Mouse (Mus musculus) spleen, adult 12 weeks (tissue): ENCODE data around the gene Taar3.

Experiments used
- DNase-seq: peaks from one replicate; pipeline ENCODE4 v3.0.0; 2022; ENCODE audit warnings: low spot score

Gene Taar3

GRCm38 (mm10) chr10:23949508-23950005 is at the start of gene Taar3:
TSS of gene Taar3 (plus strand) at chr10:23949558.
- DNase-seq, result no peak

DNA sequence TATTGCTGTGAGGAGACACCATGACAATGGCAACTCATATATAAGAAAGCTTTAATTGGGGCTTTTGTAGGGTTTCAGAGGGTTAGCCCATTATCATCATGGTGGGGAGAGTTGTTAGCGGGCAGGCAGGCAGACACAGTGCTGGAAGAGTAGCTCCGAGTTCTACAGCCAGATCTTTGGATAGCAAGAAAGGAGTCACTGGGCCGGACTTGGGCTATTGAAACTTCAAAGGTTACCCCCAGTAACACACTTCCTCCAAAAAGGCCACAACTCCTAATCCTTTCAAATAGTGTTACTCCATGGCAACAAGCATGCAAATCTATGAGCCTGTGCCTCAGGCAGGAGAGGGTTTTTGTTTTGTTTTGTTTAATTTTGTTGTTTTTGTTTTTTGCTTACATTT is 48.2 kb upstream of the Taar3 start:
- DNase-seq, result no peak

DNA sequence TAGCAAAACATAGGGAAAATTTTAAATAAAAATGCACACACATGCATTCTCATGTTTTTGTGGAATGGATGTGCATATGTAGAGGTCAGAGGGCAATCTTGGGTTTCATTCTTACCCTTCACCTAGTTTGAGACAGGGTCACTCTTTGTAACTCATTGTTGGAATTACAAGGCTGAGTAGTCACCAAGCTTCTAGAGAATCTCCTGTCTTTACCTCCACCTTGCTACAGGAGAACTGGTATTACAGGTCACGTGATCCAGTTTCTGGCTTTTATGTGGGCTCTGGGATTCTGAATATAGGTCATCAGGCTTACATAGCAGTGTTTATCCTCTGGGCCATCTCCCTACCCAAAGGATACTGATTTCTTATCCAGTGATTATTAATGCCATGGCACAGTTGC is 43.7 kb upstream of the Taar3 start:
- DNase-seq, result no peak

- no peak for DNase-seq
Observed at GRCm38 (mm10) chr10:23920056-23920455, 29.3 kb upstream of the Taar3 start, which contains the start of gene Taar1. TSS of gene Taar1 (plus strand) at chr10:23920356.

DNA sequence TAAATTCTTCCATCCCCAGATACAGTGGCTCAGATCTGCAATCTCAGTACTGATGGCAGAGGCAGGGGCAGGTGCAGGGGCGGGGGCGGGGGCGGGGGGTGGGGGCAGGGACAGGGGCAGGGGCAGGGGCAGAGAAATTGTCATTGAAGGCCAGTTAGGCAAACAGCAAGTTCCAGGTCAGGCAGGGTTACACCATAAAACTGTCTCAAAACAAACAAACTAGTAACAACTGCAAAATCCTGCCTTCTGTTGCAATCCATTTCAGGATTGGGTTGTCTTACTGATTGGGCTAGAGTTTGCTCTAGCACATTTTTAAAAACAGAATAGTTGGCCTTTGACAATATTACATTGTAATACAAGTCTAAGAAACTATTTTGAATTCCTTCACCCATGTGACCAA is 26.9 kb upstream of the Taar3 start:
- DNase-seq, result no peak

DNA sequence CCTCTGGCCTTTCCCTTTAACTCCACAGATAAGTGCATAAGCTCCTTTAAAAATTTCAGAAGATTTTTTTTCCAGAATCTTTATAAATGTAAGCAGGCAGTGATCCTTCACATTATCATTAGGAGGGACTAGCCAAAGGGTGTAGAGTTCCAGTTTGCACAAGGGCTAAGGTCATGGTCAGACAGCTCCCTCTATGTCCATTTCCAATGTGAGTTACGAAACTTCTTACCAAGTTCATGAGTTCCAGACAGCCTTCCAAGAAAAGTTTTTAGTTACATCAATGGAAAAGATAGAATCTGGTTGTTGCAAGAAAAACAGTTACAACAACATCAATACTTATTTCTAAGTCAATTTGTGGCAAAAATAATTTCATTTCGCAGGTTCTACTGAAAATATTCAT is 25.4 kb upstream of the Taar3 start:
- DNase-seq, result no peak

DNA sequence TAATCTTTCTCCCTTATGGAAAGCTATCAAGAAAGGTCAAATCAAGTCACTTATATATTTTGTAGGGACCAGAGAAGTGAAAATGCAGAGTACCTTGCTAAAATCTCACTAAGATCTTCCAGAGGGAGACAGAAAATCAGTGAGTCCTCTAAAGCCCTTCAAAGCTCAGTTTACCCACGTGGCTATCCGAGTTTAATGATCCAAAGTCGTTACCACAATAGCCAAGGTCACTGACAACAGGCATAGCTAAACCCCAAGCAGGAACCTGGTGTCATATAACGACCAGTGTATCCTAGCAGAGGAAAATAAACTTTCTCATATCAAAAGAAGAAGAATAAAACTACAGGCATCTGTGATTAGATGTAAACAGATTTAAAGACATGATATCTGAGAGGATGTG is 11.7 kb upstream of the Taar3 start:
- no peak for DNase-seq

DNA sequence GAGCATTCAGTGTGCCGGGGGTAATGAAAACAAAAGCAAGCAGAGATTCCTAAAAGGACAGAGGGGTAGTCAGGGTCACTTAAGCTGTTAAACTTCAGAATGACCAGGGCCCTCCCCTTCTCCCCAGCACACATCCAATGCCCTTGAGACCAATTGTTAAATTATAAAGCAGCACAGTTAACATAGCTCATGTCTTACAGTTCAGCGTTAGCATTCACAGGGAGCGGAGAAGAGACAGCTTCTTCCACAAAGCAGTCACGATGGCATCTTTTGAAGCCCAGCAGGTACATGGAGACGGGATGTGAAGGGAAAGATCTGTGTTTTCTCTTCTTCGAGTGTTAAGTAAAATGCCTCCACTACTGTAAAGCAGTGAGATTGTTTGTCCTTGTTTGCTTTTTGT is 11.0 kb upstream of the Taar3 start, which contains the start of gene Taar2:
TSS of gene Taar2 (plus strand) at position 261 of the 400 bp plus-strand sequence.
- no peak for DNase-seq

GRCm38 (mm10) chr10:23942465-23942864 is 6.9 kb upstream of the Taar3 start:
- DNase-seq, result no peak

GRCm38 (mm10) chr10:23948026-23948425 is 1.3 kb upstream of the Taar3 start:
- DNase-seq, result no peak

GRCm38 (mm10) chr10:23951714-23952113 is 2.4 kb downstream of the Taar3 start:
- DNase-seq, result no peak

DNA sequence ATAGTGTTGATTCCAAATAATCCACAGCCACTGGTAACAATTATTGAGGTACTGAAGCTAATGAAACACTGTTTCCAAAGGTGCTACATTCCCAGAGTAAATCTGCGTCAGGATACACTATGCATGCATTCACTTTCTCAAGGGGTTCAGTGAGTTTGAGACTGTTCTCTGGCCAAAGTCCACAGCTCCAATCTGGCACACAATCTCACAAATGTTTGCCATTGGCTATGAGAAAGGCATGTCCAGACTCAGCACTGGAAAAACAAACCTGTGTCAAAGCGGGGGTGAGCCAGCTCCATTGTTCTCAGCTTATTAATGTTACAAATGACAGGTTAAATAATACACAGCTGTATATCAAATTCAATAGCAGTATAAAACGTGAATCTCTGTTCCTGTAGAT is 9.7 kb downstream of the Taar3 start:
- DNase-seq, result no peak

DNA sequence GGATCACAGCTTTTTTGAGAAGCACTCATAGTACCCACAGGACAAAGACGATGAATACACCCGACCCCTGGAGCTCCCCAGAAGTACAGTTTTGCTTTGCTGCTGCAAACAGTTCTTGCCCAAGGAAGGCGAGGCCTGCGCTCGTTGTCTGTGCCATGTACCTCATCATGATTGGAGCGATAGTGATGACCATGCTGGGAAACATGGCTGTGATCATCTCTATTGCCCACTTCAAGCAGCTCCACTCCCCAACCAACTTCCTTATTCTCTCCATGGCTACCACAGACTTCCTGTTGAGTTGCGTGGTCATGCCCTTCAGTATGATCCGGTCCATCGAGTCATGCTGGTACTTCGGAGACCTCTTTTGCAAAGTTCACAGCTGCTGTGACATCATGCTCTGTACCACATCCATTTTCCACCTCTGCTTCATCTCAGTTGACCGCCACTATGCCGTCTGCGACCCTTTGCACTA is 11.1 kb downstream of the Taar3 start, which contains the start of gene Taar4:
TSS of gene Taar4 (plus strand) at position 51 of the 472 bp plus-strand sequence.
- no peak for DNase-seq

- DNase-seq, result no peak
Observed at GRCm38 (mm10) chr10:23963444-23963843, 14.1 kb downstream of the Taar3 start.

DNA sequence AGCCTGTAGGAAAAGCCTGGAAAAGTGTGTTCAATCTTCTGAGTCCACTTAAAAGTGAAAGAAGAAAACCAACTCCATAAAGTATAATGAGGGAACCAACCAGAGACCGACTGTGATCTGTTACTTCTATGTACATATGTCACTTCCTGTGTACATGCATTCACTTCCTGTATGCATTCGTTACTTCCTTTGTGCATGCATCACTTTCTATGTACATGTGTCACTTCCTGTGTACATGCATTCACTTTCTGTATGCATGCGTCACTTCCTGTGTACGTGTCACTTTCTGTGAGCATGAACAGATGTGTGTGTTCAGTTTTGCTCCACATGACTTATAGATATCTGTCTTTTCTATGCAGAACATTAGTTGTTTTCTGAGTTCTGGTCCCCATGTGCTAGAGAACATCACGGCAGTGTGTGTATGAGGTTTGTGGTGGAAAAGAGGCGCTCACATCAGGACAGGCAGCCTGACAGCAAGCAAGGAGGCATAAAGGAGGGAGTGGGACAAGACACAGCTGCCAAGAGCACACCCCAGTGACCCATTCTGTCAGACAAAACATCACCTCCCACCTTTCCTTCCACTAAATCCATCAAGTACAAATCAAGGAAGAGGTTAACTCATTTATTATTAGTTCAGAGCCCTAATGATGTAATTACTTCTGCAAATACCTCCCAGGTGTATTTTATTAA is 15.7 kb downstream of the Taar3 start:
- DNase-seq, result no peak

DNA sequence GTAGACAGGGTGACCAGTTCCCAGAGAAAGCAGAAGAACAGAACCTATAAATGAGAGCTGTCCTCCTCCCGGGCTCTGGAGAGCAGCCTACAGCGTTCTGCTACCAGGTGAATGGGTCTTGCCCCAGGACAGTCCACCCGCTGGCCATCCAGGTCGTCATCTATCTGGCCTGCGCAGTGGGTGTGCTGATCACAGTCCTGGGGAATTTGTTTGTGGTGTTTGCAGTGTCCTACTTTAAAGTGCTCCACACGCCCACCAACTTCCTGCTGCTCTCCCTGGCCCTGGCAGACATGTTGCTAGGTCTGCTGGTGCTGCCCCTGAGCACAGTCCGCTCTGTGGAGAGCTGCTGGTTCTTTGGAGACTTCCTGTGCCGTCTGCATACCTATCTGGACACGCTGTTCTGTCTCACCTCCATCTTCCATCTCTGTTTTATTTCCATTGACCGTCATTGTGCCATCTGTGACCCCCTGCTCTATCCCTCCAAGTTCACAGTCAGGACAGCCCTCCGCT is 21.4 kb downstream of the Taar3 start, which contains the start of gene Taar5:
TSS of gene Taar5 (plus strand) at position 51 of the 510 bp plus-strand sequence.
- no peak for DNase-seq

- no peak for DNase-seq
Observed at GRCm38 (mm10) chr10:23971256-23971655, 21.9 kb downstream of the Taar3 start.

DNA sequence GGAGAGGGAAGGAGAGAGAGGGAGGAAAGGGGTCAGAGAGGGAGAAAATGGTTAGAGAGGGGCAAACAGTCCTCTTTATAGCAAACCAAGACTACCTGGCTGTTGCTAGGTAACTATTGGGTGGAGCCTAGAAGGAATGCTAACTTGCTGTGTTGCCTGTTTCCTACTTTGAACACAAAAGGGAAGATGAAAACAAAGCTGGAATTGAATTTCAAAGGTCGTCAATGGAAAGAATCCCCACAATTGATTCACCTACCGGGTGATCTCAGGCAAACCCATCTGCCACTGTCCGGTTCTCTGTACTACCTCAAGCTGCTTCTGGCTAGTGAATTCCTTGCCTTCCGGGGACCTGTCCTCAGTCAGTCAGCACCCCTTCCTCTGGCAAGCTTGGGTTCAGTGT is 28.6 kb downstream of the Taar3 start:
- no peak for DNase-seq

DNA sequence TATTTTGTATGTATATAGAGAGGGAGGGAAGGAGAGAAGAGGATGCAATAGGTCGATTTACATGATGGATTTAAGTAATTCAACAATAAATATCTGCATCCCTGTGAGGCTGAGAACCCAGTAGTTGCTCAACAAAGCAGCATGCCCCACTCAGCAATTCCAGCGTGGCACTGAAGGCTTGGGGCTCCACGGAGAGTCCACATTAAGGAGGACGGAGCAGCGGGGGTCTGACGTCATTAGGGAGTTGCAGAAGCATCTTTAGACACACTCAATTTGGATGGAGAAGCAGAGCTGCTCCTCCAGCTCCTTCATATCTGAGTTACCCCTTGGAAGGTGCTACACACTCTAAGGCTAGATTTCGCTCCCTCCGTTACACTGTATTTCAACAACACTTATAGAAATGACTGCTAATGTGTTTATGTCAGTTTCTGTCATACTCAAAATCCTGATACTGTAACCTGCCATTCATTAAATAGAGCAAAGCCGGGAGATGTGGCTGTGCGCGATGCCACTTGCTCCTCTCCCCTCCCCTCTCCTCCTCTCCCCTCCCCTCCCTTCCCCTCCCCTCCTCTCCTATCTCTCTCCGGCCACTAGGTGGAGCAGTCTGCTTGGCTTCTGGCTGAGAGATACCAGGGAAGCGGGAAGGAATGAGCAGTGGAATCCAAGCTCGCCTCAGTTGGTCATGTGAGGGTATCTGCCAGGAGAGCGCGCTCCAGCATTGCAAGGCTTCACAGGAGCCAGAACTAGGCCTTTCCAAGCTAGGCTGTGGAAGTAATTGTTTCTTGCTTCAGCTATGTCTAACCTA is 29.7 kb downstream of the Taar3 start:
- no peak for DNase-seq

GRCm38 (mm10) chr10:23985546-23985945 is 36.2 kb downstream of the Taar3 start, which contains the start of gene Taar6:
TSS of gene Taar6 (minus strand) at chr10:23985646.
- DNase-seq, result no peak

DNA sequence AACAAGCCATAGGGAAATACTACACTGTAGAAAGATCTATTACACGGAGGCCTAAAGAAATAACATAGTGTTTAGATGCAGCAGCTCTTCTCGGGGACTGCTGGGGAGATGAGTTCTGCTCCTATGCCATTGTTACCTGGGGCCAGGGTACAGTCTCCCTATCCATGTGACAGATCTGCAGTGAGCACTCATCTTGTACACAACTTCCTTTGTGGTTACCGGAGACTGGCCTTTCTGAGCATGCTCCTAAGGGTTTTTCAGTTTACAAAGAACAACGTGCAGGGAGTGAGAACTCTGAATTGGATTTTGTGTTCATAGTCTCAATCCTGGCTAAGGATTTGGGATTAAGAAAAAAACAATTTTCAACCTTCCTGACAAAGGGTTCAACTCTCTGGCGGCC is 37.1 kb downstream of the Taar3 start:
- DNase-seq, result no peak

GRCm38 (mm10) chr10:23993381-23993780 is 44.0 kb downstream of the Taar3 start, which contains the start of gene Taar7a:
TSS of gene Taar7a (minus strand) at chr10:23993481.
- DNase-seq, result no peak

DNA sequence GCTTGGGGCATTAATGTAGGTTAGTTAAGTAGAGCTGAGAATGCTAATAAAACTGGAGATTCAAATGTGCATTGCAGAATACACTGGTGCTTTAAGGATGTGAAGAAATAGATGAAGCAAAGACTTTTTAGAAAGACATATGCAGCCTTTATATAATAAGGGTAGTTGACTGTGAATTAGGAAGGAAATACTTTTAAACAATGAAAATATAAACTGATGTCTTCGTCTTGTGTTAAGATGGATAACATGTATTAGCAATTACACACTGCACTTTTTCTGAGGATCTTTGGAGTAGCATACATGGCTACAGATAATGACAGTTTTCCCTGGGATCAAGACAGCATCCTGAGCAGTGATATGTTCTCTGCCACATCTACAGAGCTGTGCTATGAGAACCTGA is 50.3 kb downstream of the Taar3 start, which contains the start of gene Taar7b:
TSS of gene Taar7b (plus strand) at position 301 of the 400 bp plus-strand sequence.
- no peak for DNase-seq
